Mouse (Mus musculus): ENCODE measurements around the gene Olfr976. TPM values are rescaled to one million over a fixed set of nuclear protein-coding genes. Genes with fewer than 3 reads are reported as not detected.
A peak's percentile ranks its signal among the peaks of the same experiment; 100 is the strongest.
"Not testable (repeated sequence)": the region's sequence is repeated elsewhere in the genome, so short reads cannot be mapped to it uniquely, and the experiment has no call there.

The Olfr976 gene
- polyA plus RNA-seq (2015; fragmentation: Nextera tagmentation; extraction: Ambion mirVana) = not detected in 2 replicates

DNA sequence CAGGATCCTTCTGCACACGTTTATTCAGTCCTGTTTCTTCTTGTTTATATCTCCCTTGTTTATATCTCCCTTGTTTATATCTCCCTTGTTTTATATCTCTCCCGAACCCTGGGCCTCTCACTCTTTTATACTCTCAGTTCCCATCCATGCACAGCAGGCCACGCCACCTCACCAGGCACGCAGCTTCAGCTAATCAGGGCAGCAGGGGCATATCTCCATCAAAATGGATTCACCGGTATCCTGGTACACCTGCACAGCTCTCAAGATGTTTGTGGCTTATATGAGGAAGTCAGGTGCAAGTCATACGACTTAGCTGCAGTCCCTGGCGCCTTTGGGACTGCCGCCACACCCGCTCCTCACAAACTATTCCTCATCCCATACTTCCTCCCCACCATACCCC, at the start of gene Olfr976:
Gene Olfr976 (minus strand): TSS at position 101 of the 400 bp plus-strand sequence.
- H3K9ac ChIP-seq (ENCODE audit: low read depth, low read length); H3K9me3 ChIP-seq (replicated peaks; ENCODE audit: control insufficient read depth, low read length, poor library complexity, severe bottlenecking); H3K4me2 ChIP-seq (ENCODE audit: low read length); H3K4me1 ChIP-seq (ENCODE audit: control insufficient read depth, insufficient read depth, low read length); H3K27ac ChIP-seq (ENCODE audit: low read length); H3K4me3 ChIP-seq (ENCODE audit: low read depth, low read length); ATAC-seq; H3K36me3 ChIP-seq (ENCODE audit: control insufficient read depth, insufficient read depth, low read length); H3K27me3 ChIP-seq (ENCODE audit: control insufficient read depth, insufficient read depth, low read depth, low read length): not testable (repeated sequence)
- 88% methylated on average over 6 of the region's 9 CpGs for WGBS

DNA sequence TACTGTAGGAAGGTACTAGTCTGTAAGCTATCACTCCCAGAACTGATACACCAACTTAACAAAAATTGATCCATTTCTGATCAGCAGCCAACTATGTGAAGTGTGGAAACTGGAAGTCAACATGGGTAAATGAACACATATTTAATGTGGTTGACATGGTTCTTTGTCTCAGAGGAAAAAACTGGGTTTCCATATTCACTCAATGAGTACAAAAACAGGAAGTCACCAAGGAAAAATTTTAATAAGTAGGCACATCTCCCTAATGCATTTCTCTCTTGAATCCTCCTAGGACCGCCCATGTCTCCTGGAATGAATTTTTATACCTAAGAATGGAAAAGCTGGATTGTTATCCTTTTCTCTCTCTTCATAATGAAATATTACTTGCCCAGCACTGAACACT, 48.5 kb upstream of the Olfr976 start, which contains the start of gene Olfr980:
Gene Olfr980 (minus strand): TSS at position 101 of the 400 bp plus-strand sequence.
- Histone ChIP-seq H3K36me3 (ENCODE audit: control insufficient read depth, insufficient read depth, low read length) (no peaks in the 10 kb centered on the region), H3K27ac (ENCODE audit: low read length) (no peak within 1 kb of the TSS), H3K9me3 (replicated peaks; ENCODE audit: control insufficient read depth, low read length, poor library complexity, severe bottlenecking) (no peaks in the 10 kb centered on the region), H3K4me2 (ENCODE audit: low read length) (no peak within 1 kb of the TSS), H3K4me3 (ENCODE audit: low read depth, low read length) (no peak within 1 kb of the TSS), H3K9ac (ENCODE audit: low read depth, low read length) (no peak within 1 kb of the TSS), H3K4me1 (ENCODE audit: control insufficient read depth, insufficient read depth, low read length) (no peaks in the 10 kb centered on the region), H3K27me3 (ENCODE audit: control insufficient read depth, insufficient read depth, low read depth, low read length) (no peaks in the 10 kb centered on the region)
- no peak for ATAC-seq
- WGBS = 91% methylated on average over 1 of the region's 1 CpGs

DNA sequence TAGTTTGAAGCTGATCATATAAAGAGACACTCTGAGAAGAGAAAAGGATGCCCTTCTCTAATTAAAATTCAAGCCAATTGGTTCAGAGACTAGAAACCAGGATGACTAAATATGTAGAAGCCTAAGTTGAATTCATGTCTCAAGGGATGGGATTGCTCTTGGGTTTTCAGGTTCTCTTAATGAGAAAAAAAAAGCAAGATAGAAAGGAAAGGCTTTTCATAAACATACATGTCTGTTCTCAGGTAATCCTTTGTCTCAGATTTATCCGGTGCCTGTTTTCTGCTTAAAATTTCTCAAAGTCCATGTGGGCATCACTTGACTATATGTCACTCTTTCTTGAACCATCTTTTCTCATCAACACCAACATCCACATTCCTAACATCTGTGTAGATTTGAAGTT, 42.4 kb upstream of the Olfr976 start, which contains the start of gene Olfr979:
Gene Olfr979 (minus strand): TSS at position 101 of the 400 bp plus-strand sequence.
- no peak for ATAC-seq
- Histone ChIP-seq H3K27me3 (ENCODE audit: control insufficient read depth, insufficient read depth, low read depth, low read length) (no peaks in the 10 kb centered on the region), H3K4me1 (ENCODE audit: control insufficient read depth, insufficient read depth, low read length) (no peaks in the 10 kb centered on the region), H3K4me3 (ENCODE audit: low read depth, low read length) (no peak within 1 kb of the TSS), H3K9me3 (replicated peaks; ENCODE audit: control insufficient read depth, low read length, poor library complexity, severe bottlenecking) (no peaks in the 10 kb centered on the region), H3K4me2 (ENCODE audit: low read length) (no peak within 1 kb of the TSS), H3K9ac (ENCODE audit: low read depth, low read length) (no peak within 1 kb of the TSS), H3K36me3 (ENCODE audit: control insufficient read depth, insufficient read depth, low read length) (no peaks in the 10 kb centered on the region), H3K27ac (ENCODE audit: low read length) (no peak within 1 kb of the TSS)
- WGBS = 95% methylated on average over 1 of the region's 1 CpGs

DNA sequence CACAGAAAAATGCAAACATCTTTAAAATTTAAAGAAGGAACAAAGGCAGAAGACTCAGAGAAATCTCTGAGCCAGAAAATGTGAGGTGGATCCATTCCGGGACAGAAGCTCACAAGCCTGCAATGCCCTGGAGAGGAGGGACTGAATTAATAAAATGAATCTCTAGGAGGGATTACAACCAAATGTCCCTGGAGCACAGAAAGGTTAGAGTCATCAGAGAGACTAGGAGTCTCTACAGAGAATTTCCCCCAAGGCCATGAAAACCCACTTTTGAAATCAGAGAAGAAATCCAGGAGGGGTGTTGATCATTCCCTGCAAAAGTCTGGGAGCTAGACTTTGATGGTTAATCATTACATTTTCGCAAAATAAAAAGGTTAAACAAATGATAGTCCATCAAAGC, 30.9 kb upstream of the Olfr976 start, which contains the start of gene Olfr978:
Gene Olfr978 (plus strand): TSS at position 301 of the 400 bp plus-strand sequence.
- Histone ChIP-seq H3K4me3 (ENCODE audit: low read depth, low read length) (no peak within 1 kb of the TSS), H3K36me3 (ENCODE audit: control insufficient read depth, insufficient read depth, low read length) (no peaks in the 10 kb centered on the region), H3K4me2 (ENCODE audit: low read length) (no peak within 1 kb of the TSS), H3K9ac (ENCODE audit: low read depth, low read length) (no peak within 1 kb of the TSS), H3K27ac (ENCODE audit: low read length) (no peak within 1 kb of the TSS), H3K9me3 (replicated peaks; ENCODE audit: control insufficient read depth, low read length, poor library complexity, severe bottlenecking) (no peaks in the 10 kb centered on the region), H3K27me3 (ENCODE audit: control insufficient read depth, insufficient read depth, low read depth, low read length) (no peaks in the 10 kb centered on the region), H3K4me1 (ENCODE audit: control insufficient read depth, insufficient read depth, low read length) (no peaks in the 10 kb centered on the region)
- 80% methylated on average over 2 of the region's 2 CpGs for WGBS
- no peak for ATAC-seq

DNA sequence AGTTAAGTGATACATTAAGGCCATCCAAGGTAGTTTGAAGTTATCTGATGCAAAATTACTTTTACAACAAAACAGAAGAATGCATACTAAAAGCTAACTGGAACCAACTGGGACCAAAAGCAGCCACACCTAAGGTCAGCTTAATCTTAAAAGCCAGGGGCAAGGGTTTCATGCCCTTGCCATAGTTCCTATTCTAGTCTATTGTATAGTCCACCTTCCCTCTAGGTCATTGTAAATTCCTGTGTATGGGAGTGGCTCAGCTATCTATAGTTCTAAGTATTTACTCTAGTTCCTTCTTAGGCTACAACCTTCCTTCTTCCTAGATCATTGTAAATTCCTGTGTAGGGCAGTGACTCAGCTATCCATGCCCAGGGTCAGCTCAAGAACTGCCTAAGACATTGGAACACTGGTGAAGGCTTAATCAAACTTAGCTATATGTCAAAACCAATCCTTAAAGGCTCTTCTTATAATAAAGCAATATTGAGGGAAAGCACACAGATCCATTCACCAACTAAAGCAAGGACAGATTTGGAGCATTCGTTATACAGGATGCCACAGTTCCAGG, 15.7 kb upstream of the Olfr976 start:
- H3K4me2 ChIP-seq (ENCODE audit: low read length); H3K9me3 ChIP-seq (replicated peaks; ENCODE audit: control insufficient read depth, low read length, poor library complexity, severe bottlenecking); H3K36me3 ChIP-seq (ENCODE audit: control insufficient read depth, insufficient read depth, low read length); H3K27ac ChIP-seq (ENCODE audit: low read length); H3K4me3 ChIP-seq (ENCODE audit: low read depth, low read length); H3K4me1 ChIP-seq (ENCODE audit: control insufficient read depth, insufficient read depth, low read length); H3K9ac ChIP-seq (ENCODE audit: low read depth, low read length); H3K27me3 ChIP-seq (ENCODE audit: control insufficient read depth, insufficient read depth, low read depth, low read length); ATAC-seq: not testable (repeated sequence)
- WGBS = 95% methylated on average over 1 of the region's 1 CpGs

DNA sequence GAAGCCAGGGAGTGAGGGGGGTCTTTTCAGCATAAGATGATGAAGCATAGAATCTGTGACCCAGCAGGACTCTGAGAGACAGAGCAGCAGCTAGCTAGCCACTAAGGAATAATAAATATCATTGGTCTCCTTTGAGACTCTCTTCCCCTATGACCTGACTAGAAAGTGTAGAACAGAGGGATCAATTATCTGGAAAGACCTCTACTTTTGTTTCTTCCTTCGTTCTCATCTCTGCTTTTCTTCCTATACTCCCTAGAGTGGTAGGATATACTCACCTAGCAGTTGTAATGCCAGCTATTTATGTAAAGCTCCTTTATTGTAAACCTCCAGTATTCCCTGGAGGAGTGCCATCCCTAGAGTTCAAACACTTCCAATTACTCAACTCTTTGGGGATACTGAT, 9.0 kb downstream of the Olfr976 start, which contains the start of gene Olfr975:
Gene Olfr975 (minus strand): TSS at position 101 of the 400 bp plus-strand sequence.
- Histone ChIP-seq H3K36me3 (ENCODE audit: control insufficient read depth, insufficient read depth, low read length) (no peaks in the 10 kb centered on the region), H3K9me3 (replicated peaks; ENCODE audit: control insufficient read depth, low read length, poor library complexity, severe bottlenecking) (no peaks in the 10 kb centered on the region), H3K4me2 (ENCODE audit: low read length) (no peak within 1 kb of the TSS), H3K9ac (ENCODE audit: low read depth, low read length) (no peak within 1 kb of the TSS), H3K27ac (ENCODE audit: low read length) (no peak within 1 kb of the TSS), H3K4me3 (ENCODE audit: low read depth, low read length) (no peak within 1 kb of the TSS), H3K27me3 (ENCODE audit: control insufficient read depth, insufficient read depth, low read depth, low read length) (no peaks in the 10 kb centered on the region), H3K4me1 (ENCODE audit: control insufficient read depth, insufficient read depth, low read length) (no peaks in the 10 kb centered on the region)
- no peak for ATAC-seq
- WGBS = 59% methylated on average over 1 of the region's 1 CpGs

DNA sequence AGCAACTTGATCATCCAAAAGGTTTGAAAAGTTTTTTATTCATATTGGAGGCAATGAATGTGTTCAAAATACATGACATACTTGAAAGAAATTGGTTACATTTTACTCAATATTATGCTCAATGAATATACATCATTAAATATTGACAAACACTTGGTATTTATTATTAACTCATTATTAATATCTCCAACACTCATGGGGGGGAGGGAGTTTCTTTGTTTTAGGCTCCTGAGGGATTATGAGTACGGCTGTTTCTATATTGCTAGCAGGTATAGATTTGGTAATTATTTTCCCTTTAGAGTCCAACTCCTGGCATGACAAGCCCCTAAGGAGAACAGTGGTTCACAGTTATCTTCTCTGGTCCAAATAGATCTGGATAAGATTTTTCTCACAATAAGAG, 23.7 kb downstream of the Olfr976 start, which contains the start of gene Olfr974:
Gene Olfr974 (plus strand): TSS at position 301 of the 400 bp plus-strand sequence.
- Histone ChIP-seq H3K4me3 (ENCODE audit: low read depth, low read length) (no peak within 1 kb of the TSS), H3K27ac (ENCODE audit: low read length) (no peak within 1 kb of the TSS), H3K4me1 (ENCODE audit: control insufficient read depth, insufficient read depth, low read length) (no peaks in the 10 kb centered on the region), H3K9me3 (replicated peaks; ENCODE audit: control insufficient read depth, low read length, poor library complexity, severe bottlenecking) (no peaks in the 10 kb centered on the region), H3K27me3 (ENCODE audit: control insufficient read depth, insufficient read depth, low read depth, low read length) (no peaks in the 10 kb centered on the region), H3K36me3 (ENCODE audit: control insufficient read depth, insufficient read depth, low read length) (no peaks in the 10 kb centered on the region), H3K4me2 (ENCODE audit: low read length) (no peak within 1 kb of the TSS), H3K9ac (ENCODE audit: low read depth, low read length) (no peak within 1 kb of the TSS)
- ATAC-seq = no peak
- WGBS = 73% methylated on average over 1 of the region's 1 CpGs

DNA sequence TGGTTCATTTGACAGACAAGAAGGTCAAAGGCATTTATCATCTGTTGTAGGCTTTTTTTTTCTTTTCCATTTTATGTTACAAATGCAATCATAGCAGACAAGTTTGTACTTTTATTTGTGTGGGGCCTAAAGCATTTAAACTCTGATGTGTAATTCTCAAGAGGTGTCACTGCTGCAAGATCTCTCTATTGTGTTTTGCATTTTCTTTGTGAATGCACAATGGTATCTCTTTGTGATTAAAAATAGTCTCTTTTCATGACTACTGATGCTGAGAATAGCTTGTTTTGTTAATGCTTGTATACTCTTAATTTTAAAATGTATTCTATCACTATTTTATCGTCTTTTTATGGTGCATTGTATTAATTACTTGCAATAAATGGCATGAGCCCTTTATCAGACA, 32.1 kb downstream of the Olfr976 start:
- not testable (repeated sequence) for H3K4me2 ChIP-seq (ENCODE audit: low read length); H3K9ac ChIP-seq (ENCODE audit: low read depth, low read length); H3K27me3 ChIP-seq (ENCODE audit: control insufficient read depth, insufficient read depth, low read depth, low read length); H3K27ac ChIP-seq (ENCODE audit: low read length); H3K4me1 ChIP-seq (ENCODE audit: control insufficient read depth, insufficient read depth, low read length); H3K36me3 ChIP-seq (ENCODE audit: control insufficient read depth, insufficient read depth, low read length); H3K4me3 ChIP-seq (ENCODE audit: low read depth, low read length); H3K9me3 ChIP-seq (replicated peaks; ENCODE audit: control insufficient read depth, low read length, poor library complexity, severe bottlenecking)
- ATAC-seq = peak; percentile 44; the same call in 1 of the 2 replicates
- 40% methylated on average over 1 of the region's 1 CpGs for WGBS

DNA sequence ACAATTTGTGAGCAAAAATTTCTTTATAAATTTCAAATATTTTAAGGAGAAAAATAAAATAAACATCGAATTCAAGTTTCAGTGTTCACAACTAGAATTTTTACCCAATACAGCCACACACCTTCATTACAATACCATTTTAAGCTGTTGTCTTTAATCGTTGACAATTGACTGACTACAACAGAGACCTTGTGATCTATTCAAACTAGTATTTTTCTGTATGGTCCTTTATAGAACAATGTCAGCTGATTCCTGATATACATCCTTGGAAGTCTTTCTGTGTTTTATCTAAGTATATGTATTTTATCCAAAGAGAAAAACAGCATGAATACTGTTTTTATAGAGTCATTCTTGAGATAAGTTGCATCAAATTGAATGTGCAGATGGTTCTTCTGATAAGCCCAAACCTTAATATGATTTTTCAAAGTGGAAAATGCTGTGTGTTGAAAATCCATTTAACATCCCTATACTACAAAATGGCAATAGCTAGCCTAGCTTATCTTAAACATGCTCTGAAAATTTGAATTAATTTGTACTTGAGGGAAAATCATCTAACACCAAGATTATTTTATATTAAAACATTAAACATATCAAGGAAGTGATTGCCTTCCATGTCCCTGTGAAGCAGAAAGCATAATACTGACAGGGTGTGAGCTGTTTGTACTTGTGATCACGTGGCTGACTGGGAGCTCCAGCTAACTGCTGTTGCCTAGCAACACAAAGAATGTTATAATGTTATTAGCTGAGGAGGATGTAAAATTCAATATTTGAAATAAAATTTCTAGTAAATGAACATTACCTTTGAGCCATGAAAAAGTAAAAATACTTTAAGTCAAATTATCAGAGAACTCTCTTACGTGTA, 32.7 kb downstream of the Olfr976 start:
- not testable (repeated sequence) for H3K9ac ChIP-seq (ENCODE audit: low read depth, low read length); H3K27ac ChIP-seq (ENCODE audit: low read length); H3K9me3 ChIP-seq (replicated peaks; ENCODE audit: control insufficient read depth, low read length, poor library complexity, severe bottlenecking); H3K4me3 ChIP-seq (ENCODE audit: low read depth, low read length); H3K4me2 ChIP-seq (ENCODE audit: low read length); H3K4me1 ChIP-seq (ENCODE audit: control insufficient read depth, insufficient read depth, low read length); H3K36me3 ChIP-seq (ENCODE audit: control insufficient read depth, insufficient read depth, low read length); H3K27me3 ChIP-seq (ENCODE audit: control insufficient read depth, insufficient read depth, low read depth, low read length)
- ATAC-seq = peak; percentile 98
- no CpG with 5 or more reads among the region's 4 CpGs for WGBS

Measured in midbrain, embryonic 16.5 days (tissue).